Mouse (Mus musculus) thymus, adult 2 months (tissue): ENCODE data around the gene Retnla.

Experiments
- CTCF ChIP-seq: fragments of 200-500 bp; IDR thresholded peaks from 2 replicates; pipeline ENCODE4 v1.5.1; 2012; ENCODE audit warnings: mild to moderate bottlenecking, control low read depth, low read length, moderate library complexity, borderline replicate concordance; ENCODE audit not compliant: control insufficient read depth, poor library complexity, insufficient read depth; ENCODE audit errors: extremely low read depth
- POLR2A ChIP-seq: fragments of 200-500 bp; IDR thresholded peaks from 2 replicates; pipeline ENCODE4 v1.6.1; 2012; ENCODE audit warnings: mild to moderate bottlenecking, low read length, control low read depth, moderate library complexity; ENCODE audit not compliant: control insufficient read depth, poor library complexity, insufficient read depth; ENCODE audit errors: extremely low read depth

GRCm38 (mm10) chr16:48829060-48829459 lies 13.3 kb upstream of the Retnla start:
- TF ChIP-seq CTCF = no peak
- no peak for TF ChIP-seq POLR2A
